Mouse (Mus musculus): ENCODE results near the gene Actn3. TPM values are rescaled to one million over a fixed set of nuclear protein-coding genes. Genes with fewer than 3 reads are reported as not detected.
A peak's percentile ranks its signal among the peaks of the same experiment; 100 is the strongest.

Actn3 gene
- total RNA-seq, 2 experiments from 2014 or later: 0.53 to 0.66 TPM

DNA sequence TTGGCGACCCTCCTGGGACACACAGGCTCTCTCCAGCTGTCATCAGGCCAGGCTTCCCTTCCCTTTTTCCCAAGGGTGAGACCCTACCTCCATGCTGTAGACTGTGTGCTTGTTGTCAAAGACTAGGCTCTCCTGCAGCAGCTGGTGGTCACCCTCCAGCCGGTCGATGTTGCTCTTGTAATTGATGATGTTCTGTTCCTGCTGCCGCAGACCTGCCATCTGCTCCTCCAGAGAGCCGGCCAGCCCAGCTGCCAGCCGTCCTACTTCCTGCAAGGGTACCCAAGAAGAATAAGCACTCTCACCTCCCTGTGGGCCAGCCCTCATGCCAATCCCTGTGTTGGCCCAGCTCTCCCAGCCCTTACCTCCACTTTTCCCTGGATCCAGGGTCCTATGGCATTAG is 14.7 kb downstream of the Actn3 start:
- DNase-seq: no peak

DNA sequence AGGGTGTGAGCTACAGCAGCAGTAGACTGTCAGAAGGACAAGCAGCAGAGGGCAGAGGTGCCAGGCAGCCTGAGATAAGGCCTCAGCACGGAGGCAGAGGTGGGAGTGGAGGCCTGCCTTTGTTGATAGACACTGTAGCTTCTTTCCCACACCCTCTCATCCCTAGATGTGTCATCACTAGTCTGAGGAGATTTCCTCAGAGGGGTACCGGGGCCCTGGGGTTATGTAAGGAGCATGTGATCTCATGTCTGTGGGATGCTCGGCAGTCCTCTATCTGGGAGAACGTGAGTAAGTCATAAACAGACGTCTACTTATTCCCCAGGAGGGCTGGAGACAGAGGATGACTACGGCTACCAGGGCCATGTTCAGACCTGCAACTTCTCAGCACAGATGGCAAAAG is 18.6 kb downstream of the Actn3 start:
- no peak for DNase-seq

DNA sequence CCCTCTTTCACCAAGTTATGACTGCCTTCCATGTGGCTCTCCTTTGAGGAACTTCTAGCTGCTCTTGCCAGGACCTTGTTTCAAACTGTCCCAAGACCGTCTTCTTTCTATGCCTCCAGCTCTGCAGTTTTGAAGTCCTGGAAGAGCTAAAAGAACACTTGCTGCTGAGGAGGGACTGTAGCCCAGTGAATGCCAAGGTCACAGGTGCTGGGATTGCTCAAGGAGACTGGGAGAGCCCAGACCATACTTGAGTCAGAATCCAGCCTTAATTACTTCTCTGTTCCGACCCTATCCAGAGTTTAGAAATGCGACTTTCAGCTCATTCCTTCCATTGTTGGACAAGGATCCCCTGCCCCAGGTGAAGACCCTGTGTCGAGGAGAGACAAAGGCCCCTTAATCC is 21.8 kb downstream of the Actn3 start:
- DNase-seq: peak; percentile 57 to 67

DNA sequence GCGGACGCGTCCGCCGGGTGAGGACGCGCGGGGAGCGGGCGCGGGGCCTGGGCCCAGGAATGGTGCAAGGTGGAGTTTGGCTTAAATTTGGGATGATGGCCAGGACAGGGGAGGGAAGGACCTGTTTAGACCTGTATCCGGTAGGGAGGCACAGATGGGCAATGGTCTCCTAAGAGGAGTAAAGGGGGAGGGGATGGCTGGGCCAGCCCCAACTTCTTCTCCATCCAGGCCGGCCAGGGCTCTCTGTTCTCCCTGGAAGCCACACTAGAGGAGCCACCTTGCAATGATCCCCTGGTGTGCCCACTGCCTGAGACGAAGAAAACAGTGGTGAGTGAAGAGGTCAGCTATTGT is 22.3 kb downstream of the Actn3 start:
- DNase-seq: no peak

DNA sequence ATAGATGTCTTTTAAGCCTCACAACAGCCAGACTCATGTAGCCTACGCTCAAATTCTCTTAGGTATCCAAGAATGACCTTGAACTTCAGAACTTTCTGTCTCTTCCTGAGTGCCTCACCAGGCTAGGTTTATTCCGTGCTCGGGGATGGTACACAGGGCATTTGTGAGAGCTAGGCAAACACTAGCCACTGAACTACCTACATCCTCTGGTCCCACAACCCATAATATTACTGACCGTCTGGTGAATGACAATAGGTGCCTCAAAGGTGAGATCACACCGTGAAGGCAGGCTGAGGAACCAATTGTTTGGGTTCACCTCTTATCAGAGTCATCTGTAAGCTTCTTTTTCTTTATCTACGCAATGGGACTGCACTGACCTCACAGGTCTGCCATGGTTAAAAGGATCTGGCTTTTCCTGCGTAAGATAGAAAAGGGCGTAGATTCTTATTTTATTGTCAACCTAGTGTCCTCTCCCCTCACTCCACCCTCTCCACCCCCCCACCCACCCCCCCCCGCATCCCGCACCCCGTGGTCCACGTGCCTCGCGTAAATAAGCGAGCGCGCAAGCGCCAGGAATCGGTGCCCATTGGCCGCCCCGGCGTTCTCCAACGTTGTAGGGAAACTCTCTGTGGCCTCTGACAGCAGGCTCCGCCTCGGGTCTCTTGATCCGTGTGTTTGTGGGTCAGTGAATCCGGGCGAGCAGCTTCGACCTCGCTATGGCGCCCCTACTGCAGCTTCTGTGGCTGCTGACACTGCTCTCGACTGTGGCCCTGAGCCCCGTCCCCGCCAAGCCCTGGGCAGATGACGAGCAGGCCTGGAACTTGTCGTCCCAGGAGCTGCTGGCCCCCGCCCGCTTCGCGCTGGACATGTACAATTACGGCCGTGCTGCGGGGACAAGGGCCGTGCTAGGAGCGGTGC is 22.9 kb downstream of the Actn3 start, which contains the start of gene Ctsf:
Gene Ctsf, plus strand, starts transcription at position 579 of the 918 bp plus-strand sequence.
- peak; percentile 96 to 97 for DNase-seq

DNA sequence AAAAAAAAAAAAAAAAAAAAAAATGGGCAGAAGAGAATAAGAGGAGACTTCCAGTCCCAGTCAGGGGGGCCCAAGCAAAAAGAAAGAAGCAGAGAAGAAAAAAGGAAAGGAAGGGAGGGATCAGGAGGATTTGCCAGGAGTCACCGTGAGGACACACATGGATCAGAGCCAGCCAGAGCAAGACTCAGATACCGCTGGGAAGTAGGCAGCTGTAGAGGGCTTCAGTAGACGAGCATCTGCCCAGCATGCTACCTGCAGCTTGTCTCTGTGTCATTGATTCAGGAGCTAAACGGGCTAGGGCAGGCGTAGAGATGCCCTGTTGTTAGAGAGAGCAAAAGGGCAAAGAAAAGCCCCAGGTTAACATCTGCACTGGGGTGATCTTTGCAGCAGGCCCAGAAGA is 27.4 kb downstream of the Actn3 start:
- no peak for DNase-seq

DNA sequence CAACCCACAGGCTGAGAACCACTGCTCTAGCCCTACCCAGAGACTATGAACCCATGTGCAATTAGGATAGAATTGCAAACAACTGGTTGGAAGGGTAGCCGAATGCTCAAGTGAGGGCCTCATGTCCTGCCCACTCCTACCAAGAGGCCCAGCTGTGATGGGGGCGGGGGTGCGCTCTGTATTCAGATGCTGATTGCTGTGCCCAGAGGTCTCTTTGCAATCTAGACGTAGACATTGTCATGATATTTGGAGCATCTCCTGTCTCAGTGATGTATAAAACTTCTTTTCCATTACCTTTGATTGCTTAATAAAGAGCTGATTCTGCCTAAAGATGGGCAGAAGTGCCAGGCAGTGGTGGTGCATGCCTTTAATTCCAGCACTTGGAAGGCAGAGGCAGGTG is 27.9 kb downstream of the Actn3 start:
- DNase-seq: no peak

DNA sequence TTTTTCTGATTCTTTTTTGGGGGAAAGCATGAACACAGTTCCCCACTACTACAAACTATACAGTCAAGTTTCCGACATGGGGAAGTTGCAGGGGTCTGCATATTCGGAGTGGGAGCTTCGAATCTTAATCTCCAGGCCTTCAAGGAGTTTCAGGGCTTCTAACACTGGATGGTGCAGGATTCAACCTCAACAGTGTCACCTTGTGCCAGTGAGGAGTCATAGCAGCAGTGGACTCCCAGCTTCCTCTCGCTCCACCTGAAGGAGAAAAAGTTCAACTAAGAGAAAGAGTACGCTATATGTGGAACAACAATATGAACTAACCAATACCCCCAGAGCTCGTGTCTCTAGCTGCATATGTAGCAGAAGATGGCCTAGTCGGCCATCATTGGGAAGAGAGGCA is 30.2 kb downstream of the Actn3 start:
- DNase-seq: peak in 1 of 2 experiments; percentile 51

DNA sequence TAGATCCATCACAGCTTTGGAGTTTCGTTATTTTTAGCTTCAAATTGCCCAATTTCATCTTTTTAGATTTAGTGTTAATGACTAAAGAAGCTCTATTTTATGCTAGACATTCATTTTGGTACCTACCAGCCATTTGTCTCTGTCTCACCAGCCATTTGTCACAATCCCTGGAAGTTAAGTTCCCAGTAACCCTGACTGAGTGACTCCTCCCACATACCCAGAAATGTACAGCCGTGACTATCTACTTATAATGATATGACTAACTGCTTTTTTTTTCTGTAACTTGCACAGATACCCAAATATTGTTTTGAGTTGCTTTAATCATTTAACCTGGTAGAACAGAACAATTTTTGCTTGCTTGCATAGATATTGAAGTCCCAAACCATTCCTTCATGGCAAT is 31.9 kb downstream of the Actn3 start:
- DNase-seq: no peak

DNA sequence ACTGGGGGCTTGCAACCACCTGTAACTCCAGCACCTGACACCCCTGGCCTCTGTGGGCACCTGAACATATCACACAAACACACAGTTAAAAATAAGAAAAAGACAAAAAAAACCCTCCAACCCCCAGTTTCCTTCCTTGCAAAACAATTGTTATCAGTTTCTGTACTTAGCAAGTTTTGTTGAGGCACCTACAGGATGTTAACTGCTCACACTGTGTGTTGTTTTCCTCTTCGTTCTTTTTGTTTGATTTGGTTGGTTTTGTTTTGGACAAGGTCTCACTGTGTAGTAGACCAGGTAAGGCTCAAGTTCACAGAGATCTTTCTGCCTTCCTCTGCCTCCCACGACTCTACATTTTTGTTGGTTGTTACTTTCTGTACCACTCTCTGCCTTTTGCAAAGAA is 35.1 kb downstream of the Actn3 start:
- DNase-seq: no peak

DNA sequence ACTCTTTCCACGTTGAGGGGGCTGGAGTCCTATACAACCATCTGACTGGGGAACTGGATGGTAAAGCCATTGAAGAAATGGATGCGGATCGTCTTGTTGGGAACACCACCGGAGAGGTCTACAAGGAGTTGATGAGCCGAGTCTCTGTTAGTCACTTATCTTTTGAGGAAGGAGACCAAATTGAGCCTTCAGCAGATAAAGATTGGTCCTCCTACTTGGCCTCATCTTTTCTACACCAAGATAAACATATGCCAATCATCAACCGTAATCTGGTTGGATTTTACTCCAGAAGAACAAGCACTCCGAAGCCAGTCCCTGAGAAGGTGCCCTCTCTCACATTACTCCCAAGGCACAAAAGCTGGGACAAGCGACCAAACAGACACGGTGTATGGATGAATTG is 36.9 kb downstream of the Actn3 start:
- DNase-seq: no peak

DNA sequence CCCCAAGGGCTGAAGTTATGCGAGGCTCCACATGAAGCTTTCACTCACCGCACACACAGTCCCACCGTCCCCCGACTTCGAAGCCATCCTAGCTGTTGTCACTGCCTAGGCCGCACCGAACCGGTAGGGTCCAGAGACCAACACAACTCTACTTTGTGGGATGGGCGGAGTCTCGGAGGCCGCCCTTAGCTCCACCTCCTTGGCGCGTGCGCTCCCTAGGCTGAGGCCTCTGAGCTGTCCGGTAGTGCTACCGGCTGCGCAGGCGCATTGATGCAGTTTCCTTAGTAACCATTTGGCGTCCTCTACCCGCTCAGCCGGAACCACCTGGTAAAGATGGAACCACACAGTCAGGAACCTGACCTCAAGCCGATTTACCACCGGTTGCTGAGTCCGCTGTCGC is 38.6 kb downstream of the Actn3 start, which contains the start of the genes Ccs and Ccdc87:
Gene Ccs, minus strand, starts transcription at position 184 of the 400 bp plus-strand sequence.
Gene Ccdc87, plus strand, starts transcription at position 218 of the 400 bp plus-strand sequence.
- DNase-seq: peak; percentile 99

DNA sequence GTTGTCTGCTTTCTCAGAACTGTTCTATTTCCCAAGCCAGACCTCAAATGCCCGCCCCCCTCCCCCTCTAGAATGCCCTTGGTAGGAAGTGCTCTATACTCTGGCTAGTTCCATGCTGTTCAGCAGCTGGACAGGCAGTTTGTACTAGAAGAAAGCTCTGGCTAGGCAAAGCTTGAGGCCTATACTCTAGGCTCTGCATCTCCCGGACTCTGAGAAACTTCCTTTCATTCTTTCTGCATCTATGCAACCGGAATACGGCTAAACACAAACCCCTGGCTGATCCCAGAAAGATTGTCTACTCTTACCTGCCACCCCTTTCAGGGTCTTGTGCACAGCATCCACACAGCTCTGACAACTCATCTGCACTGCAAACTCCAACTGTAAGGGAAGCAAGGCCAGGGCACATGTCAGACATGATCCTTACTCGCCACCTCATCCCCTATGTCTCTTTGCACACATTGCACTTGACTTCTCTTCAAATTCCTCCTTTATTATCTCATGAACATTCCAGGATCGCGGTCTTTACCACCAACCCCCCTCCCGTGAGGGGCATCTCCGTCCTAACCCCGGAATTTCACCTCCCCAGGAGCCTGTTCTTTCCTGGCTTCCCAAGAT is 39.1 kb downstream of the Actn3 start:
- no peak for DNase-seq

DNA sequence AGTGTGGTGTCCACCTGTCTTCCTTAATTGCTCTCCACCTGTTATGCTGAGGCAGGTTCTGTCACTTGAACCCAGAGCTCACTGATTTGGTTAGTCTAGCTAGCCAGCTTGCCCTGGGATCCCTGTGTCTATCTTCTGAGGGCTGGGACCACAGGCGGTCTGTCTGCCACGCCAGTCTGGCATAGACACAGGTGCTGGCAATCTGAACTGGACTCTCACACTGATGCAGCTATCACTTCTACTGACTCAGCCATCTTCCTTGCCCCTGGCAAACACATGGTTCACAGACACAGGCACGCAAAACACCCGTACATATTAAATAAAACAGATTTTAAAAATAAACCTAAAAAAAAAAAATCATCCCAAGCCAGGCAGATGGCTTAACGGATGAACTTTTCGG is 40.7 kb downstream of the Actn3 start:
- no peak for DNase-seq

DNA sequence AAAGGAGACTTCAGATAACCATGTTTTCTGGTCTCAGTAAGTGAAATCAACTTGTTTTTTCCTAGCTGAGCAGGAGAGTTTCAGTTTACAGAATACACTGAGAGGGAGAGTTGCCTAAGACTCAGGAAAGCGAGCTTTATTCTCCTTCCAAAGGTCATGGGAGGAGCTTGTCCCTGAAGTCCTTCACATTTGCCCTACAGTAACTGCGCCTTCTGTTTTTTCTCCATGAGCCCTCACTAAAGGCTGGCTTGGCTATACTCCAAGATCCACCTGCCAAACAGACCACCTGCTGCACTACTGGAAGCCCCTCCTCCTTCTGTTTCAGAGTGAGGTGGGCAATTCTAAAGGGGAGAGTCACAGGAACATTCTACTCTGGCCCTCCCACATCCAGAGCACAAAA is 41.6 kb downstream of the Actn3 start:
- DNase-seq: peak in 1 of 2 experiments; percentile 25

DNA sequence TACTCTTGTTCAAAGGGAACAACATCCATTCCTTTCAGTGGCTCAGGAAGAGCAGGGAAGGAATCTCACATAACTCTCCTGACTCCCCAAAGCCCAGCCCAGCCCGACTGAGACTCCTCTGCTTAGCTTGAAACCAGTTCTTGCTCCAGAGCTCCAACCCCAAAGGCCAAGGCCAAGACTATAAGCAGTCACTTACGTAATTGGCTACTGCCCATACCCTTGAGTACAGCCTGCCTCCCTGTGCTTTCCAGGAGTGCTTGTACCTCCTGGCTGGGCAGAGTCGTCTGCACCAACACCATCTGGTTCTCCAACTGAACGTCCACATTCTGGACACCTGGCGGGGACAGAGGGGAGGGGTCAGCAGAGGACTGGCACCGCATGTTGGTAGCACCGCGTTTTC is 43.7 kb downstream of the Actn3 start:
- peak; percentile 61 to 62 for DNase-seq

DNA sequence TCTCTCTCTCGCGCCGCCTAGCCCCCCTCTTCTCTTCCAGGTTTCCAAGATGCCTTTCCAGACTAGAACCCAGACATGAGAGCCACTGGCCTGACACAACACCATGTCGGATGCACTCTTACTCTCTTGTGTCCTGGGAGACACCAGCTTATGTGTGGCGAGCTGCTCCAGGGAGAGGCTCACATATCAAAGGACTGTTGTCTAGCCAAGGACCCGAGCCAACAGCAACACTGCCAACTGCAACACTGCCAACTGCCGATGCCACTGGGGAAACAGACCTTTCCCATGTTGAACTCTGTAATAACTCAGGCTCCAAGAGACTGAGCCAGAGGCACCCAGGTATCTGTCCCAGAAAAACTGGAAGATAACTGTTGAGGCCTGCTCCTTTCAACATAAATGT is 48.6 kb downstream of the Actn3 start:
- peak; percentile 77 to 82 for DNase-seq

DNA sequence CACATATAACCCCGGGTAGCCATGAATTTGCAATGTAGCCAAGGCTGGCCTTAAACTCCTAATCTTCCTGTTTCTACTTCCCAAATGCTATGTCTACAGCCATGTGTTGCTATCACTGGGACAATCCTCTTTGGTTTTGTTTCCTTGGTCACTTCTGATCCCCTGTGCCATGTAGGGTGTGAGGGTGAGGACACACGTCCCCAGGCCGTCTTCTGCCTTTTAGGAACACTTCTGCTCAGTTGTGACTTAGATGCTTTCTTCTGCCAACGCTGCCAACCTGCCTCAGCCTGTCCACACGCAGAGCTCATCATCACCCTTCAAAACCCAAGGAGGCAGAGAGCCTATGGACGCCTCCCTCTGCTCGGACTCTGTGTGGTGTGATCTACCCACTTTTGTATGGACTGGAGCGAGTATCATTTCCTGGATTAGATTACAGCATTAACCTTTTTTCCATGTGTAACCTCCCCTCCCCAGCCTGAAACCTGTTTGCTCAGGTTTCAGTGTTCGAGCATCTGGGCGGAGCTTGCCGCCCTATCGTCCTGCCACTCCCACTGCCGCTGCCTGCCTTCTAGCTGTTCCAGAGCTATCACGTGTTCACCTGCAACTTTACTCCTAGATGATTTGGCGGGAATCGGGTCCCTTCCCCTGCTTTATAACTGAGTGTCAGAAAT is 49.1 kb downstream of the Actn3 start:
- no peak for DNase-seq

DNA sequence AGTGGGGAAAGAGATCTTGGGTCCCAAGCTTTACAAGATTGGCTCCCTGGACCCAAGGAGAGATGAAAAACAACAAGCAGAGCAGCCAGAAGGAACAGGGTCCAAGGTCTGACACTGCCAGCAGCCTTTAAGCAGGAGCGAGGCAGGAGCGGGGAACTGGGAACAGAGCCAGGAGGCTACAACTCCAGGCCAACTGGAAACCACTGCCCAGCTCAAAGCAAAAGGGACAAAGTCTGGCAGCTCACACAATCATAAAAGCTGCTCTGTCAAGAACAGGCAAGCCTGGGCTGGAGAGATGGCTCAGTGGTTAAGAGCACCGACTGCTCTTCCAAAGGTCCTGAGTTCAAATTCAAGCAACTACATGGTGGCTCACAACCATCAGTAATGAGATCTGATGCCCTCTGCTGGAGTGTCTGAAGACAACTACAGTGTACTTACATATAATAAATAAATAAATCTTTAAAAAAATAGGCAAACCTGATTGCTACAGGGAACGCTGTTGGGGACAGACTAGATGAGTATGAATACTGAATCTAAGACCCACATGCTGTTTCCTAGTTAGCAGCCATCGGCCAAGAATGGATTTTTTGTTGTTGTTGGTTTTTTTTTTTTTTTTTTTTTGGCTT is 56.9 kb downstream of the Actn3 start:
- peak; percentile 71 to 83 for DNase-seq

DNA sequence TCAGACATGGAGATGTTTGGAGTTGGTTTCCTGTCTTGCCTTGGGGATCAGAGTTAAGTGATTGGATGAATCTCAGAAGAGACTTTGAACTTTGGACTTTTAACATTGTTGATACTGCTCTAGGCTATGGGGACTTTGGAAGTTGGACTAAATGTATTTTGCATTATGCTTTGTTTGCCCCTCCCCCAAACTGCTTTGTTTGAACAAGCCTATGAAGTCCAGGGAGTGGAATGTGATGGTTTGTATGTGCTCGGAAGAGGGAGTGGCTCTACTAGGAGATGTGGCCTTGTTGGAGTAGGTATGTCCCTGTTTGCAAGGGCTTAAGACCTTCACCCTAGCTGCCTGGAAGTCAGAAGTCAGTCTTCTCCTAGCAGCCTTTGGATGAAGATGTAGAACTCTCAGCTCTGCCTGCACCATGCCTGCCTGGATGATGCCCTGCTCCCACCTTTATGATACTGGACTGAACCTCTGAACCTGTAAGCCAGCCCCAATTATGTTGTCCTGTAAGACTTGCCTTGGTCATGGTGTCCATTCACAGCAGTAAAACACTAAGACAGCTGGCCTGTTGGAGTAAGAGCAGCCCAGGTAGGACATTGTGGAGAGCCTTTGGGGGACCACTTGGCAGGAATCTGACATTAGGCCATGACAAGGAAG is 60.4 kb downstream of the Actn3 start:
- DNase-seq: no peak

DNA sequence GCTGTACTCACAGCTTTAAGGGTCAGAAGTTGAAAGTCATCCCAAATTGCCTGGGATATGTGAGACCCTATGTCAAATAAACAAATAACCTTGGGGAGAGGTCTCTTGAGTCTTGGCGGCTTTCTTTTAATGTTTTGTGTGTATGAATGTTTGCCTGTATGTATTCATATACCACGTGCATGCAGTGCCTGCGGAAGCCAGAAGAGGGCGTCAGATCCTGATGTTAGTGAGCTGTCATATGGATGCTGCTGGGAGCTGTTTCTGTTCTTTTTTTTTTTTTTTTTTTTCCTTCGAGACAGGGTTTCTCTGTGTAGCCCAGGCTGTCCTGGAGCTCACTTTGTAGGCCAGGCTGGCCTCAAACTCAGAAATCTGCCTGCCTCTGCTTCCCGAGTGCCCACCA is 64.7 kb downstream of the Actn3 start:
- DNase-seq: peak in 1 of 2 experiments; percentile 32
